Mouse (Mus musculus): ENCODE data around the gene Ogfod3.

The Ogfod3 gene

GRCm38 (mm10) chr11:121204161-121205006, at the start of gene Ogfod3, which contains the start of gene Hexdc:
Gene Ogfod3 (minus strand): TSS chr11:121204711.
Gene Hexdc (plus strand): TSS chr11:121204433.
- DNase-seq (ENCODE audit: low spot score) = peak; percentile 94

- DNase-seq (ENCODE audit: low spot score) = no peak
These were observed 45.7 kb upstream of the Ogfod3 start for GRCm38 (mm10) chr11:121250196-121250595.

GRCm38 (mm10) chr11:121239669-121240068, 35.2 kb upstream of the Ogfod3 start:
- DNase-seq (ENCODE audit: low spot score) = no peak

- no peak for DNase-seq (ENCODE audit: low spot score)
These were observed 33.0 kb upstream of the Ogfod3 start for GRCm38 (mm10) chr11:121237345-121238128.

GRCm38 (mm10) chr11:121236564-121237344, 32.2 kb upstream of the Ogfod3 start, which contains the start of gene Narf:
Gene Narf (plus strand): TSS chr11:121237253.
- DNase-seq (ENCODE audit: low spot score) = peak; percentile 93

- no peak for DNase-seq (ENCODE audit: low spot score)
These were observed 31.1 kb upstream of the Ogfod3 start for GRCm38 (mm10) chr11:121235475-121236238.

- no peak for DNase-seq (ENCODE audit: low spot score)
These were observed 28.2 kb upstream of the Ogfod3 start for GRCm38 (mm10) chr11:121232706-121233105.

- no peak for DNase-seq (ENCODE audit: low spot score)
These were observed 27.2 kb upstream of the Ogfod3 start for GRCm38 (mm10) chr11:121231628-121232291.

- DNase-seq (ENCODE audit: low spot score) = no peak
These were observed 26.7 kb upstream of the Ogfod3 start for GRCm38 (mm10) chr11:121231191-121231590.

GRCm38 (mm10) chr11:121229018-121229439, 24.5 kb upstream of the Ogfod3 start, which contains the start of gene Cybc1:
Gene Cybc1 (minus strand): TSS chr11:121229322.
- DNase-seq (ENCODE audit: low spot score) = peak; percentile 63

GRCm38 (mm10) chr11:121228129-121229017, 23.9 kb upstream of the Ogfod3 start:
- DNase-seq (ENCODE audit: low spot score) = no peak

GRCm38 (mm10) chr11:121221321-121222010, 17.0 kb upstream of the Ogfod3 start:
- DNase-seq (ENCODE audit: low spot score) = no peak

- DNase-seq (ENCODE audit: low spot score) = no peak
These were observed 16.3 kb upstream of the Ogfod3 start for GRCm38 (mm10) chr11:121220771-121221170.

- no peak for DNase-seq (ENCODE audit: low spot score)
These were observed 15.3 kb upstream of the Ogfod3 start for GRCm38 (mm10) chr11:121219776-121220175.

- no peak for DNase-seq (ENCODE audit: low spot score)
These were observed 12.3 kb upstream of the Ogfod3 start for GRCm38 (mm10) chr11:121216831-121217230.

- DNase-seq (ENCODE audit: low spot score) = no peak
These were observed 701 bp downstream of the Ogfod3 start for GRCm38 (mm10) chr11:121203859-121204160.

GRCm38 (mm10) chr11:121201436-121202198, 2.9 kb downstream of the Ogfod3 start:
- DNase-seq (ENCODE audit: low spot score) = no peak

- no peak for DNase-seq (ENCODE audit: low spot score)
These were observed 3.7 kb downstream of the Ogfod3 start for GRCm38 (mm10) chr11:121200781-121201180.

Measured in urinary bladder, postnatal 25 days (tissue).